Mouse (Mus musculus) embryonic facial prominence, embryonic 11.5 days (tissue): ENCODE data around the gene Itga1. TPM values are rescaled to one million over a fixed set of nuclear protein-coding genes. Genes with fewer than 3 reads are reported as not detected.
A peak's percentile ranks its signal among the peaks of the same experiment; 100 is the strongest.

ENCODE experiments used
- ATAC-seq: fragments of 200-750 bp; cut with Nextera tagmentation; replicated peaks from 2 replicates; pipeline ENCODE4 v1.8.0; 2017; ENCODE audit warnings: low read depth; ENCODE audit not compliant: insufficient number of reproducible peaks, low FRiP score, low TSS enrichment
- DNase-seq: peaks from one replicate; pipeline ENCODE4 v3.0.0-alpha.2; 2015; ENCODE audit warnings: low spot score
- H3K27ac ChIP-seq: fragments of 300-500 bp; sonication (generic); replicated peaks from 2 replicates; pipeline ENCODE4 v1.5.1; 2014; ENCODE audit warnings: mild to moderate bottlenecking, low read depth, low read length, control low read depth
- H3K27me3 ChIP-seq: fragments of 300-500 bp; sonication (generic); 2 replicates; pipeline ENCODE4 v1.6.1; 2014; ENCODE audit warnings: mild to moderate bottlenecking, low read length, moderate library complexity, mixed read lengths; ENCODE audit not compliant: control insufficient read depth, insufficient read depth
- H3K36me3 ChIP-seq: fragments of 300-500 bp; sonication (generic); replicated peaks from 2 replicates; pipeline ENCODE4 v1.6.1; 2014; ENCODE audit warnings: low read depth, mild to moderate bottlenecking, low read length, moderate library complexity, mixed read lengths; ENCODE audit not compliant: control insufficient read depth, insufficient read depth
- H3K4me1 ChIP-seq: fragments of 300-500 bp; sonication (generic); 2 replicates; pipeline ENCODE4 v1.6.1; 2014; ENCODE audit warnings: low read length, mixed read lengths; ENCODE audit not compliant: control insufficient read depth, insufficient read depth
- H3K4me2 ChIP-seq: fragments of 300-500 bp; sonication (generic); 2 replicates; pipeline ENCODE4 v1.6.1; 2014; ENCODE audit warnings: low read depth, mild to moderate bottlenecking, control low read depth, low read length, moderate library complexity
- H3K4me3 ChIP-seq: fragments of 300-500 bp; sonication (generic); 2 replicates; pipeline ENCODE4 v1.5.1; 2014; ENCODE audit warnings: low read depth, low read length, control low read depth
- H3K9ac ChIP-seq: fragments of 300-500 bp; sonication (generic); replicated peaks from 2 replicates; pipeline ENCODE4 v1.6.1; 2014; ENCODE audit warnings: mild to moderate bottlenecking, control low read depth, low read length
- H3K9me3 ChIP-seq: fragments of 300-500 bp; sonication (generic); replicated peaks from 2 replicates; pipeline ENCODE4 v1.6.1; 2016; ENCODE audit warnings: mild to moderate bottlenecking, low read length, inconsistent platforms, mixed read lengths; ENCODE audit not compliant: control insufficient read depth
- WGBS: fragments of 180-500 bp; shearing (Covaris S2); extraction: QIAGEN DNeasy Blood & Tissue Kit; methylation state at CpG from one replicate; pipeline ENCODE4 v1.1.7; 2014; 5-methylcytosine and 5-hydroxymethylcytosine counted together
- polyA plus RNA-seq: library from polyadenylated mRNA; unstranded; fragments of >200 nt; fragmentation: Nextera tagmentation; extraction: Ambion mirVana; gene quantifications from 2 replicates; pipeline ENCODE4 v1.2.1, GENCODE M21; 2014

Itga1 gene
- 2.6 and 4.2 TPM in 2 replicates for polyA plus RNA-seq

- DNase-seq (peak; percentile 66), ATAC-seq (peak; percentile 75)
- Histone ChIP-seq H3K27ac (no peak within 1 kb of the TSS), H3K4me1 (no peaks in the 10 kb centered on the region), H3K4me2 (peak within 1 kb of the TSS; percentile 84), H3K9ac (peak within 1 kb of the TSS; percentile 57), H3K9me3 (no peaks in the 10 kb centered on the region), H3K27me3 (peaks cover 2% of the 10 kb centered on the region; the same call in 1 of the 2 replicates), H3K4me3 (peak within 1 kb of the TSS; percentile 47), H3K36me3 (no peaks in the 10 kb centered on the region)
- WGBS = under 1% methylated on average over 39 of the region's 39 CpGs
Observed at GRCm38 (mm10) chr13:115101355-115102191, at the start of gene Itga1, which contains the start of gene Gm49395. TSS of gene Itga1 (minus strand) at chr13:115101964. TSS of gene Gm49395 (minus strand) at chr13:115101921.

DNA sequence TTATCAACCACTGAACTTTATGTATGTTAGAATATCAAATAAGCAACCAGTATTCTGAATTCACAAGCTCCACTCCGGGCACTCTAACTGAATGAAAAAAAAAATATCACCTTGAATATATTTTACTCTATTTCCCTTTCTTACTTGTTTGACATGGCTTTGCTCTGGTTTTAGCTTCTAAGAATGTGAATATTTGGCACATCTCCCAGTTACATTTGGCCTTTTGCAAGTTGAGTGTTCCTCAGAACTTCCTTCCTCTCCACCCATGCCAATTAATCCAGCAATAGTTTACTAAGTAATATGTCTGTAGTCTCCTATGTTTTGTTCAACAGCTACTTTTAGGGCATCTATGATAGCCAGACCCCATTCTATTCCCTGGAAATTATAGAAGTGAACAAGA, 48.8 kb upstream of the Itga1 start:
- no peak overlapping the region for H3K9ac ChIP-seq
- H3K9me3 ChIP-seq = no peaks in the 10 kb centered on the region
- no peak overlapping the region for H3K4me2 ChIP-seq
- 92% methylated on average over 1 of the region's 1 CpGs for WGBS
- H3K27me3 ChIP-seq = no peaks in the 10 kb centered on the region
- H3K27ac ChIP-seq = no peak overlapping the region
- ATAC-seq (no peak), DNase-seq (no peak)
- no peak overlapping the region for H3K4me3 ChIP-seq
- H3K4me1 ChIP-seq = no peaks in the 10 kb centered on the region
- no peaks in the 10 kb centered on the region for H3K36me3 ChIP-seq

GRCm38 (mm10) chr13:115149849-115150248, 48.1 kb upstream of the Itga1 start:
- no peaks in the 10 kb centered on the region for H3K36me3 ChIP-seq
- ATAC-seq (no peak), DNase-seq (no peak)
- no peaks in the 10 kb centered on the region for H3K9me3 ChIP-seq
- WGBS = 85% methylated on average over 6 of the region's 6 CpGs
- H3K9ac ChIP-seq = no peak overlapping the region
- no peaks in the 10 kb centered on the region for H3K4me1 ChIP-seq
- no peak overlapping the region for H3K27ac ChIP-seq
- H3K4me3 ChIP-seq = no peak overlapping the region
- H3K27me3 ChIP-seq = no peaks in the 10 kb centered on the region
- no peak overlapping the region for H3K4me2 ChIP-seq

GRCm38 (mm10) chr13:115143575-115143974, 41.8 kb upstream of the Itga1 start:
- ATAC-seq (no peak), DNase-seq (no peak)
- no peak overlapping the region for H3K27ac ChIP-seq
- no peak overlapping the region for H3K9ac ChIP-seq
- no peak overlapping the region for H3K4me2 ChIP-seq
- no peaks in the 10 kb centered on the region for H3K9me3 ChIP-seq
- H3K4me1 ChIP-seq = no peaks in the 10 kb centered on the region
- no peaks in the 10 kb centered on the region for H3K36me3 ChIP-seq
- no peak overlapping the region for H3K4me3 ChIP-seq
- no peaks in the 10 kb centered on the region for H3K27me3 ChIP-seq
- 81% methylated on average over 2 of the region's 2 CpGs for WGBS

GRCm38 (mm10) chr13:115142066-115142465, 40.3 kb upstream of the Itga1 start:
- WGBS = 81% methylated on average over 3 of the region's 3 CpGs
- H3K4me3 ChIP-seq = no peak overlapping the region
- no peak overlapping the region for H3K27ac ChIP-seq
- DNase-seq (no peak), ATAC-seq (no peak)
- no peaks in the 10 kb centered on the region for H3K9me3 ChIP-seq
- H3K27me3 ChIP-seq = no peaks in the 10 kb centered on the region
- H3K9ac ChIP-seq = no peak overlapping the region
- no peak overlapping the region for H3K4me2 ChIP-seq
- H3K4me1 ChIP-seq = no peaks in the 10 kb centered on the region
- no peaks in the 10 kb centered on the region for H3K36me3 ChIP-seq

- no peak overlapping the region for H3K27ac ChIP-seq
- DNase-seq = no peak
- H3K9me3 ChIP-seq = no peaks in the 10 kb centered on the region
- 88% methylated on average over 7 of the region's 7 CpGs for WGBS
- no peaks in the 10 kb centered on the region for H3K36me3 ChIP-seq
- H3K4me3 ChIP-seq = no peak overlapping the region
- no peaks in the 10 kb centered on the region for H3K27me3 ChIP-seq
- ATAC-seq = no peak
- H3K4me2 ChIP-seq = no peak overlapping the region
- H3K4me1 ChIP-seq = no peaks in the 10 kb centered on the region
- no peak overlapping the region for H3K9ac ChIP-seq
Observed at GRCm38 (mm10) chr13:115138513-115138912, 36.7 kb upstream of the Itga1 start.

DNA sequence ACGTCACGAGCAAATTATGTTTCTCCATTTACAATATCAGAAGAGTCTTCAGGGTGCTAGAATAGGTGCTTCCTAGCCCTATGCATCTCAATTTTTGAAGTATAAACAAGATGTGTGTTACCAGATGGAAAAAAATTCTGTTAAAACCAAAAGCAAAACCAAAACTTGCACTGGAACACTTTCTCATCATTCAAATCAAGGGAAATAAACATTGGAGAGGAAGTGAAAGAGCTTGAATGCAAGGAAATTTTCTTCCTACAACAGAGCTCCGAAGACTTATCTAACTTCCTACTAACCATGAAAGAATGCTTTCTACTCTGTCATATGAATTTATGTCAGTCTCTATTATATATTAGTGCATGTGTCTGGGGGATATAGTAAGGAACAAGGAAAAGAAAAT, 35.0 kb upstream of the Itga1 start:
- Histone ChIP-seq H3K9ac (no peak overlapping the region), H3K27me3 (no peaks in the 10 kb centered on the region), H3K9me3 (no peaks in the 10 kb centered on the region), H3K27ac (no peak overlapping the region), H3K4me1 (no peaks in the 10 kb centered on the region), H3K36me3 (no peaks in the 10 kb centered on the region), H3K4me3 (no peak overlapping the region), H3K4me2 (no peak overlapping the region)
- 90% methylated on average over 3 of the region's 3 CpGs for WGBS
- DNase-seq (no peak), ATAC-seq (no peak)

DNA sequence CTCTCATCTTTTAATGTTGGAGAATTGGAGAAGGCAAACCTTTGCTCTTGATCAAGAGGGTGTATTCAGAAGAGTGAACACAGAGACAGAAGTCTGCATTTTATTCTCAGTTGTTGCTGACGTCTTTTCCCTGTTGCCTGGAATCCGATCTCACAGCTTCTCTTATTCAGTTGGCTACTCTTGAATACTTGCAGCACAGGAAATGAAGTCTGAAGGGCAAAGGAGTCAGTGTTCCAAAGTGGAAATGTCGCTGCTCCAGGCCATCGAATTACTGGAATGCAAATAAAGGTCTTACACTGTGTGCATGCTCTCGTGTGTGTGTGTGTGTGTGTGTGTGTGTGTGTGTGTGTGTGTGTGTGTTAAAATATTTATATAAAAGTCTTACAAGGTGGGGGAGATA, 30.7 kb upstream of the Itga1 start:
- no peak overlapping the region for H3K4me2 ChIP-seq
- H3K36me3 ChIP-seq = no peaks in the 10 kb centered on the region
- DNase-seq (peak; percentile 43), ATAC-seq (no peak)
- H3K4me1 ChIP-seq = no peaks in the 10 kb centered on the region
- no peak overlapping the region for H3K27ac ChIP-seq
- no peaks in the 10 kb centered on the region for H3K27me3 ChIP-seq
- no peaks in the 10 kb centered on the region for H3K9me3 ChIP-seq
- no peak overlapping the region for H3K9ac ChIP-seq
- no peak overlapping the region for H3K4me3 ChIP-seq
- 11% methylated on average over 5 of the region's 5 CpGs for WGBS
